Mouse (Mus musculus) neural tube, embryonic 14.5 days (tissue): ENCODE results near the gene Asic4. TPM values are rescaled to one million over a fixed set of nuclear protein-coding genes. Genes with fewer than 3 reads are reported as not detected.

Source experiments
- ATAC-seq: fragments of 200-750 bp; cut with Nextera tagmentation; 2 replicates; pipeline ENCODE4 v1.8.0; 2017; ENCODE audit warnings: low read depth, mild to moderate bottlenecking, moderate TSS enrichment, moderate library complexity
- H3K27ac ChIP-seq: fragments of 300-500 bp; sonication (generic); 2 replicates; pipeline ENCODE4 v1.5.1; 2014; ENCODE audit warnings: low read depth, mild to moderate bottlenecking, control low read depth, low read length, moderate library complexity, mixed read lengths
- H3K27me3 ChIP-seq: fragments of 300-500 bp; sonication (generic); 2 replicates; pipeline ENCODE4 v1.6.1; 2014; ENCODE audit warnings: low read length; ENCODE audit not compliant: control insufficient read depth, insufficient read depth
- H3K36me3 ChIP-seq: fragments of 300-500 bp; sonication (generic); 2 replicates; pipeline ENCODE4 v1.6.1; 2014; ENCODE audit warnings: low read length, mixed read lengths; ENCODE audit not compliant: control insufficient read depth, insufficient read depth
- H3K4me1 ChIP-seq: fragments of 300-500 bp; sonication (generic); 2 replicates; pipeline ENCODE4 v1.6.1; 2014; ENCODE audit warnings: low read length; ENCODE audit not compliant: control insufficient read depth, insufficient read depth
- H3K4me2 ChIP-seq: fragments of 300-500 bp; sonication (generic); 2 replicates; pipeline ENCODE4 v1.6.1; 2014; ENCODE audit warnings: mild to moderate bottlenecking, low read depth, low read length, control low read depth
- H3K4me3 ChIP-seq: fragments of 300-500 bp; sonication (generic); 2 replicates; pipeline ENCODE4 v1.5.1; 2014; ENCODE audit warnings: low read depth, low read length, control low read depth, mixed read lengths
- H3K9ac ChIP-seq: fragments of 300-500 bp; sonication (generic); replicated peaks from 2 replicates; pipeline ENCODE4 v1.6.1; 2014; ENCODE audit warnings: low read depth, mild to moderate bottlenecking, control low read depth, low read length, mixed read lengths
- H3K9me3 ChIP-seq: fragments of 300-500 bp; sonication (generic); 2 replicates; pipeline ENCODE4 v1.6.1; 2016; ENCODE audit warnings: low read length; ENCODE audit not compliant: control insufficient read depth
- WGBS: fragments of 180-500 bp; shearing (Covaris S2); extraction: QIAGEN DNeasy Blood & Tissue Kit; methylation state at CpG from one replicate; pipeline ENCODE4 v1.1.7; 2014; 5-methylcytosine and 5-hydroxymethylcytosine counted together
- polyA plus RNA-seq: library from polyadenylated mRNA; unstranded; fragments of >200 nt; fragmentation: Nextera tagmentation; extraction: Ambion mirVana; gene quantifications from 2 replicates; pipeline ENCODE4 v1.2.1, GENCODE M21; 2014

The Asic4 gene
- polyA plus RNA-seq, 1 experiment from 2014 or later, result 6.9 TPM

DNA sequence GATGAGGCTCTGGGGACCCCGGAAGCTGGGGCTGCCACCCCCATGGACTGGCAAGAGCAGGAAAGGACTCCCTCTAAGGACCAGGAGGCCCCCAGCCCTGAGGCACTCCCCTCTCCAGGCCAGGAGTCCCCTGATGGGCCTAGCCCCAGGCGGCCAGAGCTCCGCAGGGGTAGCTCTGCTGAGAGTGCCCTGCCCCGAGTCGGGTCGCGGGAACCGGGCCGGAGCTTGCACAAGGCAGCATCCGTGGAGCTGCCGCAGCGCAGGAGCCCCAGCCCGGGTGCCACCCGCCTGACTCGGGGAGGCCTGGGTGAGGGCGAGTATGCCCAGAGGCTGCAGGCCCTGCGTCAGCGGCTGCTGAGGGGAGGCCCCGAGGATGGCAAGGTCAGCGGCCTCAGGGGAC is 28.4 kb upstream of the Asic4 start:
- 5% methylated on average over 20 of the region's 20 CpGs for WGBS
- H3K9ac ChIP-seq, result no peak overlapping the region
- no peaks in the 10 kb centered on the region for H3K36me3 ChIP-seq
- ATAC-seq, result no peak
- no peak overlapping the region for H3K4me3 ChIP-seq
- no peak overlapping the region for H3K27ac ChIP-seq
- H3K4me2 ChIP-seq, result 0 out of 2 replicates have a peak overlapping the region, but pooled peaks have one; percentile 11
- H3K4me1 ChIP-seq, result peaks cover 12% of the 10 kb centered on the region
- peaks cover 19% of the 10 kb centered on the region for H3K27me3 ChIP-seq
- no peaks in the 10 kb centered on the region for H3K9me3 ChIP-seq

- H3K4me2 ChIP-seq, result peak overlapping the region; percentile 45
- no peaks in the 10 kb centered on the region for H3K9me3 ChIP-seq
- H3K36me3 ChIP-seq, result no peaks in the 10 kb centered on the region
- peaks cover 12% of the 10 kb centered on the region for H3K4me1 ChIP-seq
- H3K4me3 ChIP-seq, result peak overlapping the region; percentile 19
- 0 out of 2 replicates have a peak, but pooled peaks have one; percentile 1 for ATAC-seq
- H3K27me3 ChIP-seq, result peaks cover 19% of the 10 kb centered on the region
- WGBS, result 2% methylated on average over 32 of the region's 32 CpGs
- no peak overlapping the region for H3K27ac ChIP-seq
- peak overlapping the region; percentile 5; the same call in 1 of the 2 replicates for H3K9ac ChIP-seq
Measured at GRCm38 (mm10) chr1:75422216-75422822, 27.9 kb upstream of the Asic4 start.

GRCm38 (mm10) chr1:75422823-75423471 is 27.3 kb upstream of the Asic4 start:
- Histone ChIP-seq H3K27ac (no peak overlapping the region), H3K4me3 (peak overlapping the region; percentile 19), H3K27me3 (peaks cover 19% of the 10 kb centered on the region), H3K4me2 (peak overlapping the region; percentile 45), H3K36me3 (no peaks in the 10 kb centered on the region), H3K9ac (peak overlapping the region; percentile 5; the same call in 1 of the 2 replicates), H3K4me1 (peaks cover 12% of the 10 kb centered on the region), H3K9me3 (no peaks in the 10 kb centered on the region)
- ATAC-seq, result peak; percentile 35; the same call in 1 of the 2 replicates
- under 1% methylated on average over 70 of the region's 71 CpGs for WGBS

GRCm38 (mm10) chr1:75423780-75424390 is 26.4 kb upstream of the Asic4 start:
- Histone ChIP-seq H3K4me2 (no peak overlapping the region), H3K9me3 (no peaks in the 10 kb centered on the region), H3K36me3 (no peaks in the 10 kb centered on the region), H3K4me1 (peaks cover 12% of the 10 kb centered on the region), H3K9ac (no peak overlapping the region), H3K4me3 (no peak overlapping the region), H3K27me3 (peaks cover 19% of the 10 kb centered on the region), H3K27ac (no peak overlapping the region)
- ATAC-seq, result no peak
- 57% methylated on average over 11 of the region's 11 CpGs for WGBS

- no peaks in the 10 kb centered on the region for H3K36me3 ChIP-seq
- peaks cover 12% of the 10 kb centered on the region for H3K27me3 ChIP-seq
- WGBS, result 32% methylated on average over 10 of the region's 10 CpGs
- H3K27ac ChIP-seq, result no peak overlapping the region
- H3K9ac ChIP-seq, result no peak overlapping the region
- H3K4me3 ChIP-seq, result no peak overlapping the region
- H3K4me2 ChIP-seq, result no peak overlapping the region
- peaks cover 12% of the 10 kb centered on the region for H3K4me1 ChIP-seq
- H3K9me3 ChIP-seq, result no peaks in the 10 kb centered on the region
- no peak for ATAC-seq
Measured at GRCm38 (mm10) chr1:75425796-75426471, 24.3 kb upstream of the Asic4 start.

- WGBS, result 7% methylated on average over 28 of the region's 28 CpGs
- H3K9ac ChIP-seq, result peak within 1 kb of the TSS; percentile 66
- peak; percentile 91 for ATAC-seq
- peak within 1 kb of the TSS; percentile 90 for H3K4me2 ChIP-seq
- H3K4me1 ChIP-seq, result peaks cover 11% of the 10 kb centered on the region
- no peaks in the 10 kb centered on the region for H3K27me3 ChIP-seq
- no peaks in the 10 kb centered on the region for H3K36me3 ChIP-seq
- peak within 1 kb of the TSS; percentile 66 for H3K27ac ChIP-seq
- no peaks in the 10 kb centered on the region for H3K9me3 ChIP-seq
- H3K4me3 ChIP-seq, result peak within 1 kb of the TSS; percentile 50
Measured at GRCm38 (mm10) chr1:75435475-75436328, 14.5 kb upstream of the Asic4 start, which contains the start of gene Gmppa. Gmppa (plus strand) TSS chr1:75435930.

DNA sequence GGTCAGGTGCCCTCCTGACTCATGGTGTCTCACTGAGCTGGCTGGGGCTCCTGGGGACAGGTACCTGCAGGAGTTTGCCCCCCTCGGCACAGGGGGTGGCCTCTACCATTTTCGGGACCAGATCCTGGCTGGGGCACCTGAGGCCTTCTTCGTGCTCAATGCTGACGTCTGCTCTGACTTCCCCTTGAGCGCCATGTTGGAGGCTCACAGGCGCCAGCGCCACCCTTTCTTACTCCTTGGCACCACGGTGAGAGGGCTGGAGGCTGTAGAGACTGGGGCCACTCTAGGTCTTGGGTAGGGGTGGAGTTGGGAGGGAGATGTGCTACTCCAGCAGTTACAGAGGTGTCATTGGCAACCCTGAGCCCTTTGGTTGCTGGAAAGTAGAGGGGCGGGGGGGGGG is 11.5 kb upstream of the Asic4 start:
- Histone ChIP-seq H3K4me3 (no peak overlapping the region), H3K4me1 (peaks cover 27% of the 10 kb centered on the region), H3K27ac (no peak overlapping the region), H3K27me3 (no peaks in the 10 kb centered on the region), H3K9me3 (no peaks in the 10 kb centered on the region), H3K4me2 (no peak overlapping the region), H3K9ac (no peak overlapping the region), H3K36me3 (no peaks in the 10 kb centered on the region)
- WGBS, result 77% methylated on average over 8 of the region's 9 CpGs
- ATAC-seq, result no peak

GRCm38 (mm10) chr1:75440661-75441060 is 9.6 kb upstream of the Asic4 start:
- ATAC-seq, result no peak
- Histone ChIP-seq H3K4me3 (no peak overlapping the region), H3K27me3 (no peaks in the 10 kb centered on the region), H3K4me1 (peaks cover 46% of the 10 kb centered on the region), H3K4me2 (no peak overlapping the region), H3K9ac (no peak overlapping the region), H3K36me3 (no peaks in the 10 kb centered on the region), H3K27ac (no peak overlapping the region), H3K9me3 (no peaks in the 10 kb centered on the region)
- WGBS, result 79% methylated on average over 7 of the region's 7 CpGs
